Mouse (Mus musculus) brain, adult 2 months (tissue): ENCODE measurements at regions not wholly inside any gene's neighbourhood (a gene's known extent, or its start where the extent isn't known, plus 50 kb on each side); places are given as distances from the start of the nearest gene placed in this dataset.
A peak's percentile ranks its signal among the peaks of the same experiment; 100 is the strongest.

Experiments used
- DNase-seq: peaks from one replicate; pipeline ENCODE4 v3.0.0; 2011; ENCODE audit warnings: low read depth, low spot score

- peak; percentile 34 for DNase-seq
Observed at GRCm38 (mm10) chr12:93549900-93550299, 1700.9 kb upstream of the Sel1l start.

- peak; percentile 56 for DNase-seq
Observed at GRCm38 (mm10) chr12:93523465-93523864, 1674.5 kb upstream of the Sel1l start.

DNA sequence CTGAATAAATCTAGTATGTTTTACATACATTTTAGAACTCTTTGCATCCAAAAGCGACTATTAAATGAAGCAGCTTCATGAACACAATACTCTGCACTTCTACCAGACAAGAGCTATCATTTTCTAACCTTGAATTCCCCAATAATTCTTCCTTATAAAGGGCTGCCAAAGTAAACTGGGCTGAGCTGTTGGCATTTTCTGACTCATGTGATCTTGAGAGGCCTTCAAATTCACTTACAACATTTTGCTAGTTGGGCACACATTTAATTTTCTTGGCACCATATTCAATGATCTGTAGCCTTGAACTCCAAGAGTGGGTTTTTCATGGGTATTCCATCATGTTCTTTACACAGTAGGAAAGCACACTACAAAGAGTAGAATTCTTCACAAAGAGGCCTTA is 1637.4 kb upstream of the Sel1l start:
- DNase-seq, result no peak

- peak; percentile 72 for DNase-seq
Observed at GRCm38 (mm10) chr12:93462106-93462505, 1613.1 kb upstream of the Sel1l start.

DNA sequence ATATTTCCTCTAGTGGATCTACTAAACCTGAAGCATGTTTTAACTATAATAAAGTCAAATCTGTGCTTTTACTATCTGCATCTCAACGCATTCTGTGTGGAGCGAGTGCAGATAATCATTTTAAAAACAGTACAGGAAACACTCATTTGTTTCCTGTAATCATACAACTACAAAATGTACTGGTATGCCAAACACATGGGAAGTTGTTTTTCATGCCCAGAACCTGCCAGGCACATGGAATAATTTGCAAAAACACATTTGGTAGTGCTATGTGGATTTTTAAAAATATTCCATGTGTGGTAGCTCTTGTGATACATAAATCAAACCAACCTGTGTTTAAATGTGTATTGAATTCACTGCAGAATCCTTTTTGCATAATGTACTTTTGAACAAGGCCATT is 1600.5 kb upstream of the Sel1l start:
- DNase-seq, result no peak

GRCm38 (mm10) chr12:93429218-93429617 is 1580.3 kb upstream of the Sel1l start:
- peak; percentile 10 for DNase-seq

GRCm38 (mm10) chr12:93427988-93428387 is 1579.0 kb upstream of the Sel1l start:
- peak; percentile 29 for DNase-seq

DNA sequence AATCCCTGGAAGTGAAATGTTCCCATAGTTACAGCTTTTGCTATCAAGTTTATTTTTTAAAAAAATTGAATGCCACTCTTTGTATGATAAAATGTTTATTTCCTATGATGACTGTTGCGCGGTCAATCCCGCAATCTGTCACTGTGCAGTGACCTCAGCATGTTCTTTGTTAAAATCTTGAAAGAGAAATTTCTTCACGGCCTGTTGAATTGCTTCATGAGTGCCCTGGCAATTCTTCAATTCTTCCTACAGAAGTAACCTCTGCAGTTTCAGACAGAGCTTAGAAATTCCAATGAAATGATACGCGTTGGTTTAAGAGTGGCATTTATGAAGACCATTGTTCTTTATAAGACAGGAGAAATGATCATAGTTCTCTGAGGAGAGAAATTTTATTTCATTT is 1567.4 kb upstream of the Sel1l start:
- no peak for DNase-seq

DNA sequence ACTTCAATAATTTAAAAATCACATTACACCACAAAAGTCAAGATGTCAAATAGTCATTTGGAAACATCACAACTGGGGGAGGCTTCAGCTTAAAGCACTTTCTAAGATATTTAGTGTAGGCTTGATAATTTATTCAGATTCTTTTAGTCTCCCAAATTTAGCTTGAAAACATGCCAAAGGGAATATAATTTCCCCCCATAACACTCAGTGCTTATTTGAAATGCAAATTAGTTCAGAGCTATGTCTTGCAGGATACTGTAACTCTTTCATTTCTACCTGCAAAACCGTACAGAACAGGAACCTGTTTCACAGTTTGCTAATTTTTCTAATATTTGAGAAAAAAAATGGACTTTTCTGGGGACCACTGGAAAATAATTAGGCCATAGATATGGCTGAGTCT is 1566.8 kb upstream of the Sel1l start:
- DNase-seq, result peak; percentile 65

- no peak for DNase-seq
Observed at GRCm38 (mm10) chr12:93385578-93385977, 1536.6 kb upstream of the Sel1l start.

- no peak for DNase-seq
Observed at GRCm38 (mm10) chr12:93342933-93343332, 1494.0 kb upstream of the Sel1l start.

DNA sequence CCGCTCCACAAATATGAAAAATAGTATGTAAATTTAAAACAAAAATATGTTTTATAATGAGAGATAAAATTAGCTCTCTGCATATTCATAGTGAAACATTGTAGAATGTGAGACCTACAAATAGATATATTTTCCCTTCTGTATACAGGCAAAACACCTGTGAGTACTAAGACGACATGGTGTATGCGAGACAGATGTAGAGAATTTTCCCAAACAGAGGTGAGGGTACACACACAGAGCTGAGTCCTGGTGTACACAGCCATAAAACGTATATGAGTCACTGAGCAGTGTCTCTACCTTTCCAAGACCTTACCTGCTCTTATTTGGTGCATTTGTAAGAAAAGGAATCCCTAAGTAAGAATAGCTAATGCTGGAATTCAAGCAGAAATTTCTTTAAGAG is 1493.6 kb upstream of the Sel1l start:
- no peak for DNase-seq

DNA sequence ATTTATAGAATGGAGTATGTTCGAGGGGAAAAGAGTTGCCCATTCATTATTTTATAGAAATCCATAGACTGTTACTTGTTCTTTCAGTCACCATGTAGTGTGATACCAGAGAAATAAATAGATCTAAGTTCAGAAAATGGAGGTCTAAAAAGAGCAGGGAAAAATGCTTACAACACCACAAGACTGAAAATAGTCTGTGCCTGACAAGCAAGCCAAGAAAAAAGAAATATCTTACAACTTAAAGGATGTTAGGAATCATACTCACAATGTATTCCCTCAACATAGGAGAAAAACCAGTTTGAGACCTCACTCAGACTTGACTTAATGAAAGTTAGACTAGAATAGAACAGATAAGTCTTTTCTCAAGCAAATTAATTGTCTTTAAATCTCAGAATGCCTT is 1486.6 kb upstream of the Sel1l start:
- DNase-seq, result no peak

- no peak for DNase-seq
Observed at GRCm38 (mm10) chr12:93312214-93312613, 1463.3 kb upstream of the Sel1l start.

DNA sequence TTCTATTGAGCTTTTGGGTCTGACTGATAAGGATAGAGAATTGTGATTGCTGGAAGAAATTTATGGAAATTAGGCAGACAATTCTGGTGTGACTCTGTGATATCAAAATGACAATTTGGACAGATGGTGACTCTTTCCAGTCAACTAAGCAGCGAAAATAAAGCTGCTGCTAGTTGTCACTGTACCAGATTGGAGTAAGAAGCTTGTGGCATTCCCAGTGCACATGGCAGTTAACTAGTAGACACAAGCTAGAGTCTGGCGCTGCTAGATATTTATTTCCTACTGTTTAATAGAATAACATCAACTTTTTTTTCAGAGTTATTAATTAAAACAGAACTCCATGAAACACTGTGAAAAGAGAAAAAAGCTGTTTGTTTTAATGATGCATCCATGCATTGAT is 1432.9 kb upstream of the Sel1l start:
- peak; percentile 32 for DNase-seq

DNA sequence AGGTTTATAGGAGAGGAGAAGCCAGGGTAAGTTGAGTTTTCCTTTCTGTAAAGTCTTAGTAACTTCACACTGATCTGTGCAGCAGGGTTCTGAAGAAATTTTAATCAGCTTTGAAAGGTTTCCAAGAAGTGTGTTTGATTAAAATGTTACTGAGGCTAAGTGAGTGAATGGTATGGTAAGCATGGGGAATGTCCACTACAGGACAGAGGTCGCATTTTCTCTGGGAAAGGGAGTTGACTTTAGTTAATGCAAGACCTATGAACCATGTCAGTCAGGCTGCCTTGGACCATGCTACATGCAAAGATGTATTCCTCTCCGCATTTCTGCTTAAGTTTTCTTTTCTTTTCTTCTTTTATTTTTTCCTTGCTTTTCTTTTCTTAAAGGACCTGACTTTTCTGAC is 1424.7 kb upstream of the Sel1l start:
- no peak for DNase-seq

- no peak for DNase-seq
Observed at GRCm38 (mm10) chr12:93230237-93230636, 1381.3 kb upstream of the Sel1l start.

GRCm38 (mm10) chr12:93226826-93227225 is 1377.9 kb upstream of the Sel1l start:
- no peak for DNase-seq

DNA sequence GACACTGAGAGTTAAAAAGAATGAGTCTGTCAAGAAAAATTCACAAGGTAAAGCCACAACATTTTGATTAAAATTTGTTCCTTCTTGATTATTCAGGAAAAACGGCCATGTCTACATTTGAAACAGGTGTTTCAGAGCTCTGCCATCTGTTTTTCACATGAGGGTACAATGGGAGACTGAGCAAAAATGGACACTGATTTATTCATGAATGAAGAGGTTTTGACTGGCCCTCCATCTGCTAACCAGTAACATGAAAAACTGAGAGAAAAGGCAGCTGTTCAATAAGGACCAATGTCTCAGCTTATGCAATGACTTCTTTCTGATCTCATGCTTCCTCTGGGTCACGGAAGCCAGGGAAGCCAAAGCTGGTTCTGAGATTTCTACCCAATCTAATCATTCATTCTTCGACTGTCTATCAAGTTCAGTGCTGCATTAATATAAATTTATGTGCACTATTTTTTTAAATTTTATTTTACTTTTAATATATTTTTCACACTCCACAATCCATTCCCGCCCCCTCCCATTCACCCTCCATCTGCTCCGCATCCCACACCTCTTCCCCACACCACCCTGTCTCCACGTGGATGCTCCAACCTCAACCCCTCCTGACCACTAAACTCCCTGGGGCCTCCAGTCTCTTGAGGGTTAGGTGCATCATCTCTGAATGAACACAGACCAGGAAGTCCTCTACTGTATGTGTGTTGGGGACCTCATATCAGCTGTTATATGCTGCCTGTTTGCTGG is 1372.4 kb upstream of the Sel1l start:
- peak; percentile 14 for DNase-seq

DNA sequence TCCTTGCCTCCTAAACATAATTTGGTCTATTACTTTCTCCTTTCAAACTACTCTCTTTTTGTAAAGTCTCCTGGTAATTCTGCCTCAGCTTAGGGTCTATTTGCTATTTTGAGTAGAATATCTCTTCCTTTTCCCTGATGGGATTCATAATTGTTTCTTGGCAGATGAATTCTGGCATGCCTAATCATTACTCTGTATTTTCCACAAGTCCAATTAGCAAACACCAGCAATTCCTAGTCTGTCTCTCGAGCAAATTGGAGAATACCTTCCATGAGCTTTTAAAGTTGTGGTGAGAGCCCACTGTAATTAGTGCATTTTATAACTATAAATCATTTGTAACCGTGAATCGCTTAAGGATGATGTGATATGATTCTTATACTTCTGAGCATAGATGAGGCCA is 1358.6 kb upstream of the Sel1l start:
- peak; percentile 2 for DNase-seq

- DNase-seq, result no peak
Observed at GRCm38 (mm10) chr12:93188940-93189339, 1340.0 kb upstream of the Sel1l start.

DNA sequence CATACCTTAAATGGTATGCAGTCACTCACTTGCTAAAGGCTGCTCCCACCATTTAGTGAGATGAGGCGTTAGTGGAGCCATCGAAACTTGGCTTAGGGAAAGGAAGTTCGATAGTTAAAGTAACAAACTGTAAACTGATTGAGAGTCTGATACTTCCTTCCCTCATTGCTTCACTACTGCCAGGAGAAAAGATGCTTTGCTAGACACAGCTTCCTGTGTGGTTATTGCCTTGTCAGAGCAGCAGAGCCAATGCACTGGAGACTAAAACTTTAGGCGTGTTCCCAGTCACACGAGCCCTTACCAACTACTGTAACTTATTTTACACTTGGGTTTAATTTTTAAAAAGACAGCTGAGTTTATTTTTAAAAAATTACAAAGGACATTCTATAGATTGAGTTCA is 1324.8 kb upstream of the Sel1l start:
- DNase-seq, result no peak

- no peak for DNase-seq
Observed at GRCm38 (mm10) chr12:93160252-93160651, 1311.3 kb upstream of the Sel1l start.
